Mouse (Mus musculus): ENCODE measurements around the gene Jmjd1c.

DNA sequence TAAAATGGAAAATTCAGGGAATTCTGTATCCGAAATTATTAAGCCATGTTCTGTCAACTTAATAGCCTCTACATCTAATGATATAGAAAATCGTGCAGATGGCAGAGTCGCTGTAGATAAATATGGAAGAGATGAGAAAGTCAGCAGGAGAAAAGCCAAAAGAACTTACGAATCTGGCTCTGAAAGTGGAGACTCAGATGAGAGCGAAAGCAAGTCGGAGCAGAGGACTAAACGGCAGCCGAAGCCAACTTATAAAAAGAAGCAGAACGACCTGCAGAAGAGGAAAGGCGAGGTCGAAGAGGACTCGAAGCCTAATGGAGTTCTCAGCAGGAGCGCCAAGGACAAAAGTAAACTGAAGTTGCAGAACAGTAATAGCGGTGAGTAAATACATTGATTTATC, 130.6 kb downstream of the Jmjd1c start:
- no peak for TF ChIP-seq CTCF (IDR thresholded peaks at IDR 0.05; ENCODE audit: low read depth)
- TF ChIP-seq EP300 (IDR thresholded peaks at IDR 0.05; ENCODE audit: low read depth): no peak

Data from liver, postnatal 0 days (tissue).